Mouse (Mus musculus): Measurements from ENCODE around the gene Hoxb5. TPM values are rescaled to one million over a fixed set of nuclear protein-coding genes. Genes with fewer than 3 reads are reported as not detected.
A peak's percentile ranks its signal among the peaks of the same experiment; 100 is the strongest.

Hoxb5 gene
- total RNA-seq, 2 experiments from 2014 or later: 0.45 to 0.62 TPM

GRCm38 (mm10) chr11:96298895-96299667 is 4.1 kb upstream of the Hoxb5 start:
- intact Hi-C loops (cut with DNase I): no loop called here
- no peak for DNase-seq

- intact Hi-C loops (cut with DNase I): loop anchor here (5.0 kb wide), 2 partner anchors 253 to 373 kb away; no protein-coding TSS in a partner anchor
- DNase-seq: no peak
Measured at GRCm38 (mm10) chr11:96299781-96300180, 3.4 kb upstream of the Hoxb5 start.

GRCm38 (mm10) chr11:96300354-96301063 is 2.6 kb upstream of the Hoxb5 start:
- intact Hi-C loops (cut with DNase I): loop anchor here (5.0 kb wide), 2 partner anchors 252 to 372 kb away; no protein-coding TSS in a partner anchor
- DNase-seq: no peak

GRCm38 (mm10) chr11:96301064-96301431 is 2.1 kb upstream of the Hoxb5 start:
- no peak for DNase-seq
- intact Hi-C loops (cut with DNase I): loop anchor here (5.0 kb wide), 2 partner anchors 251 to 371 kb away; no protein-coding TSS in a partner anchor

GRCm38 (mm10) chr11:96301837-96302236 is 1.3 kb upstream of the Hoxb5 start:
- intact Hi-C loops (cut with DNase I): loop anchor here (2.0 to 5.0 kb wide), 3 partner anchors 235 to 370 kb away; no protein-coding TSS in a partner anchor
- no peak for DNase-seq

GRCm38 (mm10) chr11:96302381-96303150 is 570 bp upstream of the Hoxb5 start:
- no peak for DNase-seq
- intact Hi-C loops (cut with DNase I): loop anchor here (2.0 to 5.0 kb wide), 3 partner anchors 234 to 370 kb away; no protein-coding TSS in a partner anchor

GRCm38 (mm10) chr11:96304381-96305195 is 1.5 kb downstream of the Hoxb5 start:
- intact Hi-C loops (cut with DNase I): loop anchor here (5.0 kb wide), 2 partner anchors 248 to 368 kb away; no protein-coding TSS in a partner anchor
- no peak for DNase-seq

GRCm38 (mm10) chr11:96305505-96306182 is 2.5 kb downstream of the Hoxb5 start:
- no peak for DNase-seq
- intact Hi-C loops (cut with DNase I): no loop called here

- DNase-seq: no peak
- intact Hi-C loops (cut with DNase I): no loop called here
Measured at GRCm38 (mm10) chr11:96306183-96306907, 3.2 kb downstream of the Hoxb5 start.

GRCm38 (mm10) chr11:96306908-96307269 is 3.8 kb downstream of the Hoxb5 start:
- intact Hi-C loops (cut with DNase I): no loop called here
- no peak for DNase-seq

- DNase-seq: no peak
- intact Hi-C loops (cut with DNase I): no loop called here
Measured at GRCm38 (mm10) chr11:96308763-96309162, 5.6 kb downstream of the Hoxb5 start.

- intact Hi-C loops (cut with DNase I): no loop called here
Measured at GRCm38 (mm10) chr11:96309288-96309687, 6.2 kb downstream of the Hoxb5 start.

GRCm38 (mm10) chr11:96310183-96310938 is 7.2 kb downstream of the Hoxb5 start:
- DNase-seq: no peak
- intact Hi-C loops (cut with DNase I): loop anchor here (2.0 kb wide), 1 partner anchor 100 kb away; no protein-coding TSS in a partner anchor

More at GRCm38 (mm10) chr11:96309288-96309687, 6.2 kb downstream of the Hoxb5 start:
- no peak for DNase-seq

GRCm38 (mm10) chr11:96311097-96311496 is 8.0 kb downstream of the Hoxb5 start:
- DNase-seq: no peak
- intact Hi-C loops (cut with DNase I): loop anchor here (2.0 kb wide), 1 partner anchor 100 kb away; no protein-coding TSS in a partner anchor

GRCm38 (mm10) chr11:96311520-96312417 is 8.6 kb downstream of the Hoxb5 start:
- DNase-seq: peak; percentile 69 to 72
- intact Hi-C loops (cut with DNase I): loop anchor here (2.0 kb wide), 1 partner anchor 99 kb away; no protein-coding TSS in a partner anchor

GRCm38 (mm10) chr11:96313134-96313533 is 10.0 kb downstream of the Hoxb5 start:
- no peak for DNase-seq
- intact Hi-C loops (cut with DNase I): no loop called here
